ENCODE assay signal across 14 mouse cellular contexts in the genomic region with DNA sequence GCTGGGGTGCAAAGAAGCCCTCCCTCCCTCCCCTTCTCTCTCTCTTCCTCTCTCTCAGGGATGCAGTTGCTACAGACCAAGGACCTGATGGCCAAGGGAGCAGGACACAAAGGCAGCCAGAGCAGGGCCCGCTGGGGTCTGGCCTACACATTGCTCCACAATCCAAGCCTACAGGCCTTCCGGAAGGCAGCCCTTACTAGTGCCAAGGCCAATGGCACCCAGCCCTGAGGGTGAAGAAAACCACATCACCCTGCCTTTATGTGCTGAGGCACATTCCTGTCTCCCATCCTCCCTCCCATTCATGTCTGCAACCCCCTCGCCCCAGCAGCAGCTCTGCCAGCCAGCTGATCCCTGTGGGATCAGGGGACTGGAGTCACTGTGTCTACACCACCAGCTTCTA. TPM values are rescaled to one million over a fixed set of nuclear protein-coding genes. Genes with fewer than 3 reads are reported as not detected.
A peak's percentile ranks its signal among the peaks of the same experiment; 100 is the strongest.
DNase-seq lines count a peak whose midpoint lies in the region; ATAC-seq and TF ChIP-seq lines count a peak whose summit lies in the region.
"Had no signal": no experiment of that assay in that cellular context is flagged by ENCODE, and none has a peak within 500 bp of the region (broad histone marks: within the 10 kb centered on the region; RNA-seq: fewer than 3 reads in every experiment).

No protein-coding gene starts in this region.

- H3K9me3 ChIP-seq in forebrain, embryonic 10.5 days, result no peaks in the 10 kb centered on the region
- H3K9me3 ChIP-seq in forebrain, embryonic 14.5 days (replicated peaks; ENCODE audit: control insufficient read depth, low read length), result no peaks in the 10 kb centered on the region
- H3K9me3 ChIP-seq in intestine, embryonic 14.5 days (ENCODE audit: control insufficient read depth, low read length), result no peaks in the 10 kb centered on the region
- no peaks in the 10 kb centered on the region for H3K9me3 ChIP-seq in intestine, postnatal 0 days (ENCODE audit: control insufficient read depth)
- H3K9me3 ChIP-seq in embryonic facial prominence, embryonic 10.5 days, result no peaks in the 10 kb centered on the region
- H3K9me3 ChIP-seq in limb, embryonic 11.5 days (ENCODE audit: control insufficient read depth, low read length), result no peaks in the 10 kb centered on the region

- H3K4me3 ChIP-seq in forebrain, embryonic 10.5 days, result no peak overlapping the region
- no peak overlapping the region for H3K4me3 ChIP-seq in forebrain, embryonic 14.5 days (ENCODE audit: low read depth, low read length)
- no peak overlapping the region for H3K4me3 ChIP-seq in intestine, embryonic 14.5 days (ENCODE audit: low read depth, low read length)
- no peak overlapping the region for H3K4me3 ChIP-seq in intestine, postnatal 0 days (ENCODE audit: low read depth, low read length)
- no peak overlapping the region for H3K4me3 ChIP-seq in embryonic facial prominence, embryonic 10.5 days
- H3K4me3 ChIP-seq in limb, embryonic 11.5 days (ENCODE audit: low read depth, low read length), result no peak overlapping the region
- H3K4me3 ChIP-seq: heart, adult 2 months had no signal

- no peaks in the 10 kb centered on the region; the same call in 1 of the 2 replicates for H3K27me3 ChIP-seq in forebrain, embryonic 10.5 days (ENCODE audit: poor library complexity, severe bottlenecking)
- H3K27me3 ChIP-seq in forebrain, embryonic 14.5 days (replicated peaks; ENCODE audit: control insufficient read depth, insufficient read depth, low read length), result no peaks in the 10 kb centered on the region
- H3K27me3 ChIP-seq in intestine, embryonic 14.5 days (replicated peaks; ENCODE audit: control insufficient read depth, insufficient read depth, low read length), result no peaks in the 10 kb centered on the region
- H3K27me3 ChIP-seq in intestine, postnatal 0 days (replicated peaks; ENCODE audit: control insufficient read depth, insufficient read depth, low read length), result no peaks in the 10 kb centered on the region
- H3K27me3 ChIP-seq in embryonic facial prominence, embryonic 10.5 days (replicated peaks; ENCODE audit: low read depth, poor library complexity, severe bottlenecking), result 0 out of 2 replicates have a peak, but pooled peaks cover 5% of the 10 kb centered on the region
- no peaks in the 10 kb centered on the region for H3K27me3 ChIP-seq in limb, embryonic 11.5 days (ENCODE audit: control insufficient read depth, insufficient read depth, low read length)

- no peak for ATAC-seq in forebrain, embryonic 14.5 days
- no peak for ATAC-seq in intestine, embryonic 14.5 days (replicated peaks; ENCODE audit: low FRiP score, low TSS enrichment, low read depth)
- ATAC-seq in intestine, postnatal 0 days, result no peak
- ATAC-seq in limb, embryonic 11.5 days (ENCODE audit: insufficient number of reproducible peaks, low FRiP score, low TSS enrichment, low read depth), result no peak
- ATAC-seq in megakaryocyte, adult 5-6 weeks (ENCODE audit: poor library complexity, severe bottlenecking), result no peak

- TF ChIP-seq CTCF in intestine, postnatal 0 days (IDR thresholded peaks at IDR 0.05; ENCODE audit: low read depth), result no peak

- no peak overlapping the region for H3K4me2 ChIP-seq in forebrain, embryonic 14.5 days (ENCODE audit: low read length)
- no peak overlapping the region for H3K4me2 ChIP-seq in intestine, embryonic 14.5 days (ENCODE audit: low read length)
- H3K4me2 ChIP-seq in intestine, postnatal 0 days (replicated peaks; ENCODE audit: low read depth), result no peak overlapping the region
- no peak overlapping the region for H3K4me2 ChIP-seq in limb, embryonic 11.5 days (ENCODE audit: low read depth, severe bottlenecking)

- no peak for DNase-seq in forebrain, embryonic 10.5 days (ENCODE audit: extremely low spot score, low spot score)
- no peak for DNase-seq in forebrain, embryonic 14.5 days (ENCODE audit: low spot score)
- DNase-seq in intestine, embryonic 14.5 days (ENCODE audit: low spot score), result no peak
- DNase-seq in embryonic facial prominence, embryonic 10.5 days (ENCODE audit: low spot score), result no peak
- DNase-seq in limb, embryonic 11.5 days (ENCODE audit: low spot score), result no peak
- DNase-seq in cerebellum, postnatal 14 days, result no peak
- DNase-seq: B cell, adult 2 months; kidney, postnatal 25 days; spleen, adult 18-20 months; thymus, postnatal 14 days had no signal

- H3K27ac ChIP-seq in forebrain, embryonic 10.5 days, result peak overlapping the region; percentile 51; the same call in 1 of the 2 replicates
- no peak overlapping the region for H3K27ac ChIP-seq in forebrain, embryonic 14.5 days (ENCODE audit: low read depth, low read length)
- H3K27ac ChIP-seq in intestine, embryonic 14.5 days (ENCODE audit: low read depth), result peak overlapping the region; percentile 27; the same call in 1 of the 2 replicates
- no peak overlapping the region for H3K27ac ChIP-seq in intestine, postnatal 0 days (ENCODE audit: low read depth, low read length)
- peak overlapping the region; percentile 0; the same call in 1 of the 2 replicates for H3K27ac ChIP-seq in embryonic facial prominence, embryonic 10.5 days (replicated peaks)
- H3K27ac ChIP-seq in limb, embryonic 11.5 days (replicated peaks; ENCODE audit: low read depth, low read length), result peak overlapping the region; percentile 40; the same call in 1 of the 2 replicates
- H3K27ac ChIP-seq: heart, adult 2 months; macrophage had no signal

- H3K9ac ChIP-seq in forebrain, embryonic 14.5 days (ENCODE audit: low read length), result no peak overlapping the region
- no peak overlapping the region for H3K9ac ChIP-seq in intestine, embryonic 14.5 days (ENCODE audit: low read length)
- no peak overlapping the region for H3K9ac ChIP-seq in intestine, postnatal 0 days (ENCODE audit: low read depth, low read length)
- no peak overlapping the region for H3K9ac ChIP-seq in limb, embryonic 11.5 days (ENCODE audit: low read length)

- peaks cover 20% of the 10 kb centered on the region for H3K4me1 ChIP-seq in forebrain, embryonic 10.5 days
- peaks cover 8% of the 10 kb centered on the region for H3K4me1 ChIP-seq in forebrain, embryonic 14.5 days (ENCODE audit: control insufficient read depth, insufficient read depth, low read length)
- H3K4me1 ChIP-seq in intestine, embryonic 14.5 days (replicated peaks; ENCODE audit: control insufficient read depth, insufficient read depth, low read length), result peaks cover 40% of the 10 kb centered on the region
- no peaks in the 10 kb centered on the region for H3K4me1 ChIP-seq in intestine, postnatal 0 days (replicated peaks; ENCODE audit: control insufficient read depth, insufficient read depth, low read length)
- H3K4me1 ChIP-seq in embryonic facial prominence, embryonic 10.5 days, result peaks cover 41% of the 10 kb centered on the region
- peaks cover 27% of the 10 kb centered on the region for H3K4me1 ChIP-seq in limb, embryonic 11.5 days (ENCODE audit: control insufficient read depth, insufficient read depth, low read length)

- WGBS in forebrain, embryonic 10.5 days, result 89% methylated on average over 3 of the region's 3 CpGs
- WGBS in forebrain, embryonic 14.5 days, result 57% methylated on average over 3 of the region's 3 CpGs
- 75% methylated on average over 3 of the region's 3 CpGs for WGBS in intestine, embryonic 14.5 days
- WGBS in intestine, postnatal 0 days, result 70% methylated on average over 3 of the region's 3 CpGs
- 74% methylated on average over 3 of the region's 3 CpGs for WGBS in embryonic facial prominence, embryonic 10.5 days
- 82% methylated on average over 3 of the region's 3 CpGs for WGBS in limb, embryonic 11.5 days

- peaks cover 55% of the 10 kb centered on the region for H3K36me3 ChIP-seq in forebrain, embryonic 10.5 days (replicated peaks)
- no peaks in the 10 kb centered on the region for H3K36me3 ChIP-seq in forebrain, embryonic 14.5 days (ENCODE audit: control insufficient read depth, insufficient read depth, low read length)
- H3K36me3 ChIP-seq in intestine, embryonic 14.5 days (ENCODE audit: control insufficient read depth, insufficient read depth, low read length), result no peaks in the 10 kb centered on the region
- H3K36me3 ChIP-seq in intestine, postnatal 0 days (ENCODE audit: control insufficient read depth, insufficient read depth), result no peaks in the 10 kb centered on the region
- peaks cover 75% of the 10 kb centered on the region for H3K36me3 ChIP-seq in embryonic facial prominence, embryonic 10.5 days (replicated peaks)
- H3K36me3 ChIP-seq in limb, embryonic 11.5 days (ENCODE audit: control insufficient read depth, insufficient read depth, low read length), result peaks cover 8% of the 10 kb centered on the region

RNA-seq across cellular contexts. Expression of a gene that starts 34.5 kb away (rescaled TPM):
- 0.36 and 0.90 TPM in 2 replicates for polyA plus RNA-seq in forebrain, embryonic 10.5 days (2016; fragmentation: Nextera tagmentation; extraction: Ambion mirVana)
- polyA plus RNA-seq in forebrain, embryonic 14.5 days (2014; fragmentation: Nextera tagmentation; extraction: Ambion mirVana), result 0.48 and 1.1 TPM in 2 replicates
- 0.11 and 0.27 TPM in 2 replicates for polyA plus RNA-seq in intestine, embryonic 14.5 days (2014; fragmentation: Nextera tagmentation; extraction: Ambion mirVana)
- polyA plus RNA-seq in intestine, postnatal 0 days (2015; fragmentation: Nextera tagmentation; extraction: Ambion mirVana), result 0.14 and 0.16 TPM in 2 replicates
- 0.36 and 0.56 TPM in 2 replicates for polyA plus RNA-seq in embryonic facial prominence, embryonic 10.5 days (2016; fragmentation: Nextera tagmentation; extraction: Ambion mirVana)
- 0.17 TPM in 1 of 2 replicates, not detected in the other for polyA plus RNA-seq in limb, embryonic 11.5 days (2014; fragmentation: Nextera tagmentation; extraction: Ambion mirVana)
- total RNA-seq in megakaryocyte, adult 5-6 weeks (2015), result not detected in 2 replicates
- total RNA-seq in megakaryocyte, adult 5-6 weeks (2017), result not detected in 2 replicates
- total RNA-seq: heart, adult 2 months had no signal
- polyA plus RNA-seq: macrophage had no signal

RNA-seq across cellular contexts. Expression of a gene that starts 51.0 kb away (rescaled TPM):
- 4.0 and 4.6 TPM in 2 replicates for polyA plus RNA-seq in forebrain, embryonic 10.5 days (2016; fragmentation: Nextera tagmentation; extraction: Ambion mirVana)
- 13.5 and 20.1 TPM in 2 replicates for polyA plus RNA-seq in forebrain, embryonic 14.5 days (2014; fragmentation: Nextera tagmentation; extraction: Ambion mirVana)
- 65.5 and 71.3 TPM in 2 replicates for polyA plus RNA-seq in intestine, embryonic 14.5 days (2014; fragmentation: Nextera tagmentation; extraction: Ambion mirVana)
- polyA plus RNA-seq in intestine, postnatal 0 days (2015; fragmentation: Nextera tagmentation; extraction: Ambion mirVana), result 26.9 and 29.6 TPM in 2 replicates
- polyA plus RNA-seq in embryonic facial prominence, embryonic 10.5 days (2016; fragmentation: Nextera tagmentation; extraction: Ambion mirVana), result 13.8 and 18.2 TPM in 2 replicates
- polyA plus RNA-seq in limb, embryonic 11.5 days (2014; fragmentation: Nextera tagmentation; extraction: Ambion mirVana), result 30.8 and 37.6 TPM in 2 replicates
- total RNA-seq in megakaryocyte, adult 5-6 weeks (2015), result 0.16 and 0.33 TPM in 2 replicates
- not detected in 2 replicates for total RNA-seq in megakaryocyte, adult 5-6 weeks (2017)
- polyA plus RNA-seq: macrophage had no signal

RNA-seq across cellular contexts. Expression of a gene that starts 51.0 kb away (rescaled TPM):
- polyA plus RNA-seq in forebrain, embryonic 10.5 days (2016; fragmentation: Nextera tagmentation; extraction: Ambion mirVana), result 2.2 and 3.6 TPM in 2 replicates
- polyA plus RNA-seq in forebrain, embryonic 14.5 days (2014; fragmentation: Nextera tagmentation; extraction: Ambion mirVana), result 118 and 123 TPM in 2 replicates
- polyA plus RNA-seq in intestine, embryonic 14.5 days (2014; fragmentation: Nextera tagmentation; extraction: Ambion mirVana), result 1.7 and 1.8 TPM in 2 replicates
- 0.27 and 0.35 TPM in 2 replicates for polyA plus RNA-seq in intestine, postnatal 0 days (2015; fragmentation: Nextera tagmentation; extraction: Ambion mirVana)
- polyA plus RNA-seq in embryonic facial prominence, embryonic 10.5 days (2016; fragmentation: Nextera tagmentation; extraction: Ambion mirVana), result 1.5 and 2.2 TPM in 2 replicates
- polyA plus RNA-seq in limb, embryonic 11.5 days (2014; fragmentation: Nextera tagmentation; extraction: Ambion mirVana), result 0.48 and 0.60 TPM in 2 replicates
- not detected in 2 replicates for total RNA-seq in megakaryocyte, adult 5-6 weeks (2015)
- total RNA-seq in megakaryocyte, adult 5-6 weeks (2017), result not detected in 2 replicates
- polyA plus RNA-seq: macrophage had no signal

Comparison
In these comparisons a context has a peak if more than half of its experiments do, and no peak if none do; other contexts are left out.
1. H3K27ac ChIP-seq: peak in forebrain, embryonic 10.5 days (single experiment), intestine, embryonic 14.5 days (single experiment), embryonic facial prominence, embryonic 10.5 days (single experiment) and limb, embryonic 11.5 days (single experiment); none in forebrain, embryonic 14.5 days (single experiment) and intestine, postnatal 0 days (single experiment).
2. RNA of a gene that starts 51.0 kb away (polyA plus RNA-seq): 118 to 123 TPM in forebrain, embryonic 14.5 days; 2.2 to 3.6 TPM in forebrain, embryonic 10.5 days, 1.5 to 2.2 TPM in embryonic facial prominence, embryonic 10.5 days, 1.7 to 1.8 TPM in intestine, embryonic 14.5 days, 0.48 to 0.60 TPM in limb, embryonic 11.5 days and 0.27 to 0.35 TPM in intestine, postnatal 0 days; every median in the first group is over 10 times any median in the second.